Mouse (Mus musculus) CD8-positive naive resting alpha-beta T cell, adult 57 days (primary cell): ENCODE data around the gene Olfr139. TPM values are rescaled to one million over a fixed set of nuclear protein-coding genes. Genes with fewer than 3 reads are reported as not detected.

Experiments used
- total RNA-seq: library from RNA; stranded (reverse); gene quantifications from one replicate; pipeline ENCODE4 v1.2.4, GENCODE M21; 2023

Olfr139 gene
- total RNA-seq, result not detected

DNA sequence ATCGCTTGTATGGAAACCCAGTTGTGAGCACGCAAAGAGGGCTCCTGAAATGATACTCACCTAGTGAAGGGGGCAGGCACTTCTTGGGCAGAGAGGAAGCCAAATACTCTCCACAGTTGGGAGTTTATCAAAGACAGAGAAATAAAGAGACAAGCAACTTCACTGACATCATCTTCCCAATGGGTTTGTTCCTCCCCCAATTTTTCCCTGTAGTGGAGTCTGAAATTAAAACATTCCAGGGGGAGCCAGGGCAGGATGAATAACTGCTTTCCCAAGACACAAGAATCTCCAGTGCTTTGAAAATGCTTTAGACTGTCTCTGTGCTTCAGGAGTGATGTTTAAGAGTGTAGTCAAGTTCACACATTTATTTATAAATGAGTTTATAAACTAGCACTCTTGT lies at the start of gene Olfr139, which contains the start of gene Olfr399:
TSS of gene Olfr139 (minus strand) at position 101 of the 400 bp plus-strand sequence.
TSS of gene Olfr399 (minus strand) at position 165 of the 400 bp plus-strand sequence.

DNA sequence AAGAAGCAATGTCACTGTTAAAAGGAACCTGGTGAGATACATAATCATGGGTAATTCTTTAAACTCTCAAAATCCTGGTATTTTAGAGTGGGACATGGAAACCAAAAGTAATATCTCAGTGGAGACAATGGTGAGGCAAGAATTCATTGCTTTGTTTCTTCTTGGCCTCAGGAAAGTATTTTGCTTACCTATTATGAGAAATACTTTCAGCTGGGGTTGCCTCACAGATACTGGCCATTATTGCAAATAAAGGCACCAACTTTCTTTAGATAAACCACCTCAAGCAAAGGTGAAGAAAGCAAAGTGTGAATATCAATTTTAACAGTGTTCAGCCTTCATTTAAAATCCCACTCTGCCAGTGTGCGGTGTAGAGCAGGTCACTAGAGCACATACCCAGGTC lies 13.3 kb upstream of the Olfr139 start, which contains the start of gene Zfp616:
TSS of gene Zfp616 (plus strand) at position 301 of the 400 bp plus-strand sequence.

Other genes with a start within 250 kb of the Olfr139 start
- not detected for gene Olfr392, start 239.5 kb downstream of the Olfr139 start, total RNA-seq
- not detected for gene Olfr393, start 205.1 kb downstream of the Olfr139 start, total RNA-seq
- gene Olfr394, start 165.8 kb downstream of the Olfr139 start, total RNA-seq, result not detected
- not detected for gene Olfr395, start 147.3 kb downstream of the Olfr139 start, total RNA-seq
- gene Olfr23, start 119.9 kb downstream of the Olfr139 start, total RNA-seq, result not detected
- gene Olfr397, start 95.7 kb downstream of the Olfr139 start, total RNA-seq, result not detected
- gene Olfr398, start 66.1 kb downstream of the Olfr139 start, total RNA-seq, result not detected
- gene Olfr399, start 64 bp upstream of the Olfr139 start, total RNA-seq, result not detected
- gene Zfp616, start 13.4 kb upstream of the Olfr139 start, total RNA-seq, result not detected
- gene Olfr401, start 57.2 kb upstream of the Olfr139 start, total RNA-seq, result not detected
- not detected for gene Olfr402, start 97.0 kb upstream of the Olfr139 start, total RNA-seq
- not detected for gene Olfr403, start 129.7 kb upstream of the Olfr139 start, total RNA-seq
- not detected for gene Olfr43, start 154.8 kb upstream of the Olfr139 start, total RNA-seq
- gene Olfr406, start 203.3 kb upstream of the Olfr139 start, total RNA-seq, result not detected
- not detected for gene Olfr59, start 227.2 kb upstream of the Olfr139 start, total RNA-seq